Mouse (Mus musculus): Measurements from ENCODE around the gene Fcgr4. TPM values are rescaled to one million over a fixed set of nuclear protein-coding genes. Genes with fewer than 3 reads are reported as not detected.

Fcgr4 gene
- total and polyA plus RNA-seq, 2 experiments from 2014 or later: 0.25 TPM; not detected in 1

DNA sequence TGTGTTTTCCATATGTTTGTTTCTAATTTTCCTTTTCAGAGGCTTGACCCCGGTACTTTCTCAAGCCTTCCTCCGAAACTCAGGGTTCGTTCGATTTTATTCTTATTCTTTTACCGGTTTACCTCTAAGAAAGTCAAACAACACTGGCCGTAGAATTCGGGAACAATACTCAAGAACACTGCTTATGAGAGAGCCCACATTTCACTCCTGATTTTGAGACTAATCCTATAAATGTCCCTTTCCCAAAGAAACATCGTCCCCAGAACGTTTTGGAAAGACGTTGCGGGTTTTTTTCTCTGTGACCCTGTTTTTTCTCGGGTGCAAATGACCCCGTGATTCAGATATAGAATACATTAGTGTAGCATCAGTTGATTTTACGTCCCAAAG, 26.4 kb downstream of the Fcgr4 start:
- Histone ChIP-seq H3K4me2 (ENCODE audit: low read depth, low read length, poor library complexity, severe bottlenecking) (peak overlapping the region; percentile 48), H3K4me1 (ENCODE audit: insufficient read depth, low read length) (no peaks in the 10 kb centered on the region), H3K9ac (replicated peaks; ENCODE audit: low read length, poor library complexity, severe bottlenecking) (peak overlapping the region; percentile 46; the same call in 1 of the 2 replicates), H3K4me3 (ENCODE audit: low read depth, low read length) (peak overlapping the region; percentile 57), H3K36me3 (ENCODE audit: insufficient read depth, low read length) (no peaks in the 10 kb centered on the region), H3K27me3 (ENCODE audit: insufficient read depth, low read length) (no peaks in the 10 kb centered on the region), H3K9me3 (ENCODE audit: low read length) (no peaks in the 10 kb centered on the region), H3K27ac (ENCODE audit: low read depth, low read length) (peak overlapping the region; percentile 86; the same call in 1 of the 2 replicates)
- DNase-seq (ENCODE audit: low spot score) (no peak), ATAC-seq (ENCODE audit: low FRiP score) (no peak)
- TF ChIP-seq CTCF (IDR thresholded peaks at IDR 0.05): no peak
- WGBS: 4% methylated on average over 14 of the region's 14 CpGs

DNA sequence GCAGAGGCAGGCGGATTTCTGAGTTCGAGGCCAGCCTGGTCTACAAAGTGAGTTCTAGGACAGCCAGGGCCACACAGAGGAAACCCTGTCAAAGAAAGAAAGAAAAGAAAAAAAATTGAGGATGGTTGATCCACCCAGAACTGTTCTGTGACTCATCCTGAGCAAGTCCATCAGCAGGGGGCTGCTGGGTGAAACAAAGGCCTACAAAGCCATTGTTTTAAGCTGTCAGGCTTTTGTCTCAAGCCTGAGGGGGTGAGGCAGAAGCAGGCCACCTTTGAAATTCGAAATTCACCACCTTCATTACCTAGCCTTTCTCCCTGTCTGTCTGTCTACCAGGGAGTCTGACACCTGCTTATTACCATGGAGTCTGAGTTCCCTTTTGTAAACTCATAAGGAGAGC, 27.8 kb downstream of the Fcgr4 start:
- Histone ChIP-seq H3K27ac (ENCODE audit: low read depth, low read length) (no peak overlapping the region), H3K27me3 (ENCODE audit: insufficient read depth, low read length) (no peaks in the 10 kb centered on the region), H3K4me3 (ENCODE audit: low read depth, low read length) (no peak overlapping the region), H3K9me3 (ENCODE audit: low read length) (no peaks in the 10 kb centered on the region), H3K9ac (replicated peaks; ENCODE audit: low read length, poor library complexity, severe bottlenecking) (no peak overlapping the region), H3K4me2 (ENCODE audit: low read depth, low read length, poor library complexity, severe bottlenecking) (no peak overlapping the region), H3K4me1 (ENCODE audit: insufficient read depth, low read length) (no peaks in the 10 kb centered on the region), H3K36me3 (ENCODE audit: insufficient read depth, low read length) (no peaks in the 10 kb centered on the region)
- 64% methylated on average over 3 of the region's 3 CpGs for WGBS
- no peak for DNase-seq (ENCODE audit: low spot score)
- TF ChIP-seq CTCF (IDR thresholded peaks at IDR 0.05): no peak
- no peak for ATAC-seq (ENCODE audit: low FRiP score)

DNA sequence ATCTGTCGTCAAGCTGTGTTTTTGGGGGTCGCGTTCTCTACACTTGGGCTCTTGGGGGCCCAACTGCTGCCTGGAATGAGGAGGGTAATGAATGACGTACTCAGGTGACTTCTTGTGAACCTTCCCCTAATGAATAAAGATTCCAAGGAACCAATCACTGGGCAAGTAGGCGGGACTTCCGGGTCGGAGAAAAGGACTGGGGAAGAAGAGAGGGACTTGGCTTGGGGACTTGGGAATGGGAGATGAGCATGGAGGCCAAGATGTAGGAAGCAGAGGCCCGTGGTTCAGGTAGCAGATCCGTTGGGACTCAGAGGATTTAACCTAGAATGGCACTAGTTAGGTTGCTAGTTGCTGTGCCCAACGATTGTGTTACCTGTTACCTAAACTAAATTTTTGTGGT, 30.5 kb downstream of the Fcgr4 start:
- no peak for ATAC-seq (ENCODE audit: low FRiP score)
- TF ChIP-seq CTCF (IDR thresholded peaks at IDR 0.05): no peak
- Histone ChIP-seq H3K9me3 (ENCODE audit: low read length) (no peaks in the 10 kb centered on the region), H3K4me2 (ENCODE audit: low read depth, low read length, poor library complexity, severe bottlenecking) (no peak overlapping the region), H3K36me3 (ENCODE audit: insufficient read depth, low read length) (no peaks in the 10 kb centered on the region), H3K4me1 (ENCODE audit: insufficient read depth, low read length) (no peaks in the 10 kb centered on the region), H3K27ac (ENCODE audit: low read depth, low read length) (no peak overlapping the region), H3K27me3 (ENCODE audit: insufficient read depth, low read length) (no peaks in the 10 kb centered on the region), H3K4me3 (ENCODE audit: low read depth, low read length) (no peak overlapping the region), H3K9ac (replicated peaks; ENCODE audit: low read length, poor library complexity, severe bottlenecking) (no peak overlapping the region)
- DNase-seq (ENCODE audit: low spot score): no peak
- 46% methylated on average over 10 of the region's 10 CpGs for whole genome bisulfite sequencing

- Histone ChIP-seq H3K27ac (ENCODE audit: low read depth, low read length) (no peak overlapping the region), H3K4me2 (ENCODE audit: low read depth, low read length, poor library complexity, severe bottlenecking) (no peak overlapping the region), H3K36me3 (ENCODE audit: insufficient read depth, low read length) (no peaks in the 10 kb centered on the region), H3K9ac (replicated peaks; ENCODE audit: low read length, poor library complexity, severe bottlenecking) (no peak overlapping the region), H3K4me1 (ENCODE audit: insufficient read depth, low read length) (no peaks in the 10 kb centered on the region), H3K4me3 (ENCODE audit: low read depth, low read length) (no peak overlapping the region), H3K9me3 (ENCODE audit: low read length) (no peaks in the 10 kb centered on the region), H3K27me3 (ENCODE audit: insufficient read depth, low read length) (no peaks in the 10 kb centered on the region)
- WGBS: 83% methylated on average over 7 of the region's 7 CpGs
- TF ChIP-seq CTCF (IDR thresholded peaks at IDR 0.05): no peak
- ATAC-seq (ENCODE audit: low FRiP score) (no peak), DNase-seq (ENCODE audit: low spot score) (no peak)
These were observed 32.1 kb downstream of the Fcgr4 start for GRCm38 (mm10) chr1:171050774-171051173.

DNA sequence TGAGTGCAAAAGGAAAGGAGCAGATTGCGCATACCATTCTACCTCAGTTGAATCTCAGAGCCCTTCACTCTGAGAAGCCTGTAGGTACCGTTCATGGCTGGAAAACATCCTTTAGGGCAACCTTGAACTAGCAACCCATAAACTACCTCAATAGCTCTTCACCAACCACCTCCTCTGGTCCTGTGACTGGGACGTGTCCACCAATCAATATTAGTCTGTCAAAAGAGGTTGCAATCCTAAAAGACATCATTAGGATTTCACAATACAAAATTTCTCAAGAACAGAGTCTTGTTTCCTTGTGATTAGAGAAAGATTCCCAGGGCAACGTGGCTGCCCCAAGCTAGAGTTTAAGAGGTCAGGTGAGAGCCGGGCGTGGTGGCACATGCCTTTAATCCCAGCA, 34.6 kb downstream of the Fcgr4 start:
- no peaks in the 10 kb centered on the region for H3K36me3 ChIP-seq (ENCODE audit: insufficient read depth, low read length)
- no peaks in the 10 kb centered on the region for H3K9me3 ChIP-seq (ENCODE audit: low read length)
- WGBS: 91% methylated on average over 6 of the region's 6 CpGs
- H3K27me3 ChIP-seq (ENCODE audit: insufficient read depth, low read length): no peaks in the 10 kb centered on the region
- DNase-seq (ENCODE audit: low spot score) (no peak), ATAC-seq (ENCODE audit: low FRiP score) (no peak)
- H3K27ac ChIP-seq (ENCODE audit: low read depth, low read length): no peak overlapping the region
- no peak overlapping the region for H3K4me2 ChIP-seq (ENCODE audit: low read depth, low read length, poor library complexity, severe bottlenecking)
- no peaks in the 10 kb centered on the region for H3K4me1 ChIP-seq (ENCODE audit: insufficient read depth, low read length)
- TF ChIP-seq CTCF (IDR thresholded peaks at IDR 0.05): no peak
- H3K4me3 ChIP-seq (ENCODE audit: low read depth, low read length): no peak overlapping the region
- no peak overlapping the region for H3K9ac ChIP-seq (replicated peaks; ENCODE audit: low read length, poor library complexity, severe bottlenecking)

DNA sequence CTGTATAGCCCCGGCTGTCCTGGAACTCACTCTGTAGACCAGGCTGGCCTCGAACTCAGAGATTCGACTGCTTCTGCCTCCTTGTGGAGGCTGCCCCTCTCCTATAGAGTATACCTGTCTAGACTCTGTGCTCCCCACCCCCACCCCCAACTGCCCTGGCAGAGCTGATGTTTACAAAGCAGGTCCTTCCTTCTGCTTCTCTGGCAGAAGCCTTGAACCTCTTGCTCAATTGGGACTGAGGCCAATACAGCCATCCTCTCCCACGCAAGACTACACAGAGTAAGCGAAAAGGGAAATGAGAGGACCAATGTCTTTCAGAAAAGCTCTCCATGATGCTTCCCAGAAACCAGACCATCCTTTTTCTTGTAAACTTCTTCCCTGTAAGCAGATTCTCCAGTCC, 38.5 kb downstream of the Fcgr4 start:
- Histone ChIP-seq H3K27me3 (ENCODE audit: insufficient read depth, low read length) (no peaks in the 10 kb centered on the region), H3K27ac (ENCODE audit: low read depth, low read length) (no peak overlapping the region), H3K4me1 (ENCODE audit: insufficient read depth, low read length) (no peaks in the 10 kb centered on the region), H3K9ac (replicated peaks; ENCODE audit: low read length, poor library complexity, severe bottlenecking) (no peak overlapping the region), H3K36me3 (ENCODE audit: insufficient read depth, low read length) (no peaks in the 10 kb centered on the region), H3K4me2 (ENCODE audit: low read depth, low read length, poor library complexity, severe bottlenecking) (no peak overlapping the region), H3K4me3 (ENCODE audit: low read depth, low read length) (no peak overlapping the region), H3K9me3 (ENCODE audit: low read length) (no peaks in the 10 kb centered on the region)
- no peak for DNase-seq (ENCODE audit: low spot score)
- no peak for ATAC-seq (ENCODE audit: low FRiP score)
- WGBS: 84% methylated on average over 5 of the region's 5 CpGs
- no peak for TF ChIP-seq CTCF (IDR thresholded peaks at IDR 0.05)

All from midbrain, postnatal 0 days (tissue).